Mouse (Mus musculus): ENCODE results near the gene Olfr544. TPM values are rescaled to one million over a fixed set of nuclear protein-coding genes. Genes with fewer than 3 reads are reported as not detected.

Olfr544 gene
- polyA plus RNA-seq, 1 experiment from 2014 or later = not detected

DNA sequence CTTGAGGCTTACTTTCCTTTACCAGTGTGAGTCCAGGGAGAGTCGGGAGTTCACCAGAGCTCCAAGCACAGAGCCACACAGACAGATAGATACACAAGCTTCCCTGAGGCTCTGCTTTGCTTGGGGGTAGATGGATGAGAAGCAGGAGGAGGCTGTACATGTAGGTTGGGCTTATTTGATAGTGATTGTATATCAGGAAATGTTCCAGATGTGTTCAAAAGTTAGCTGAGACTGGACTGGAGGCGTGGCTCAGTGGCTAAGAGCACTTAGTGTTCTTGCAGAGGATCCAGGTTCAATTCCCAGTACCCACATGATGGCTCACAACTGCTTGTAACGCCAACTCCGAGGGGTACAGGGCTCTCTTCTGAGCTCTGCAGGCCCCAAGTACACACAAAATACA is 9.7 kb downstream of the Olfr544 start:
- TF ChIP-seq CTCF (IDR thresholded peaks at IDR 0.05) = no peak
- ChIA-PET POLR2A (no interaction called here), CTCF (interaction anchor here (0.7 kb wide), 1 partner anchor 24 kb away, joined by 3 read pairs; no protein-coding TSS in a partner anchor)
- DNase-seq (ENCODE audit: low read depth, low spot score) (no peak), ATAC-seq (no peak)
- H3K27me3 ChIP-seq = no peaks in the 10 kb centered on the region
- in situ Hi-C loops (cut with MboI; ENCODE audit: low pct_unique_long_range_greater_than_20kb) = no loop called here

DNA sequence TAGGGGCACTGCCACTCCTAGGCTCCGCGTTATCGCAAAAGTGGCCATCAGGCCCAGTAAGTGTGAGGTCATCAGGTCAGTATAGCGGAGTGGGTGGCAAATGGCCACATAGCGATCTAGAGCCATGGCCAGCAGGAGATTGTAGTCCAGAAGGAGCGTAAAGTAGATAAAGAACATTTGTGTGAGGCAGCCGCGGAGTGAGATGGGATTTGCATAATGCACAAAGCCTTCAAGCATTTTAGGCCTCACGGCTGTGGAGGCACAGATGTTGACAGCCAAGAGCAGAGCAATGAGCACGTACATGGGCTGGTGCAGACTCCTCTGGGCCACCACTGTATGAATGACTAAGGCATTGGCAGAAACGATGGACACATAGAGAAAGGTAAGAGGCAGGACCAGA is 10.7 kb downstream of the Olfr544 start:
- ATAC-seq = no peak
- ChIA-PET POLR2A (no interaction called here), CTCF (no interaction called here)
- no peak for DNase-seq (ENCODE audit: low read depth, low spot score)
- in situ Hi-C loops (cut with MboI; ENCODE audit: low pct_unique_long_range_greater_than_20kb) = no loop called here
- H3K27me3 ChIP-seq = no peaks in the 10 kb centered on the region
- TF ChIP-seq CTCF (IDR thresholded peaks at IDR 0.05) = no peak

GRCm38 (mm10) chr7:102476601-102477000 is 11.5 kb downstream of the Olfr544 start:
- POLR2A ChIA-PET = no interaction called here
- CTCF ChIA-PET = no interaction called here
- no peak for DNase-seq (ENCODE audit: low read depth, low spot score)
- no peaks in the 10 kb centered on the region for H3K27me3 ChIP-seq
- in situ Hi-C loops (cut with MboI; ENCODE audit: low pct_unique_long_range_greater_than_20kb) = no loop called here
- TF ChIP-seq CTCF (IDR thresholded peaks at IDR 0.05) = no peak
- ATAC-seq = no peak

DNA sequence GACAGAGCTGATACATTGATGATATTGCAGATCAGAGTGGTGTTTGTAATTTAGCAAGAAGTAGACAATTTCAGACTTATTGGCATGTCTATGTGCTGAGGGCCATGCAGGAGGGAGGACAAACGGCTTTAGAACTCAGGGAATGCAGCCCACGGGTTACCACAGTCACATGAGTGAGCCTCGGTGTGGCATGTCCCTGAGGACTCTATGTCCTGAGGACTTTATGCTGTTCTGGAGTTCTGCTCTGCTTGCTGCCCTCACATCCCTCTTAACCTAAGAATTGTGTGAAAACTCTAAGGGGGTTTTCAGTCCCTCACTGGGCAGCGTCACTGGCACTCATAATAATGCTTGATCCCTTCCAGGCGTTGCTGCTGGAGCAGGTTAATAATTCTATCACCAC is 15.4 kb downstream of the Olfr544 start:
- ChIA-PET POLR2A (no interaction called here), CTCF (no interaction called here)
- TF ChIP-seq CTCF (IDR thresholded peaks at IDR 0.05) = no peak
- H3K27me3 ChIP-seq = no peaks in the 10 kb centered on the region
- in situ Hi-C loops (cut with MboI; ENCODE audit: low pct_unique_long_range_greater_than_20kb) = no loop called here
- DNase-seq (ENCODE audit: low read depth, low spot score) (no peak), ATAC-seq (no peak)

DNA sequence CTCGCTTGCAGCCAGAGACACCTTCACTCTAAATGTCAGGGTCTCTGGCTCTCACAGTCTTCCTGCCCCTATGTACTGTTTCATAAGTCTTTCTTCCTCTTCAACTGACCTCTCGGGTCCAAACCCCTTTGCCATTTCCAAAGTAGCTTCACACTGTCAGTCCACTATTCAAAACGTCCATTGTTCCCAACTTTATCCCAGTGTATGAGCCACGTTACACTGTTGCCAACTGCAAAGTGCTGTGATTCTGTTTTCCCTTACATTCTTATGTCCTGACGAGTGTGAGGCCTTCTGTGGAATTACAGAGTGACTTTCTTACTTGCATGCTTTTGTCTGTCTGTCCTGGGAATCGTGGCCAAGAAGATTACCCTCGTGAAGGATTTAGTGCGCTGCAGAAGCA is 20.5 kb downstream of the Olfr544 start:
- ChIA-PET POLR2A (no interaction called here), CTCF (no interaction called here)
- DNase-seq (ENCODE audit: low read depth, low spot score) (no peak), ATAC-seq (no peak)
- in situ Hi-C loops (cut with MboI; ENCODE audit: low pct_unique_long_range_greater_than_20kb) = no loop called here
- no peaks in the 10 kb centered on the region for H3K27me3 ChIP-seq
- no peak for TF ChIP-seq CTCF (IDR thresholded peaks at IDR 0.05)

GRCm38 (mm10) chr7:102458618-102459380 is 29.3 kb downstream of the Olfr544 start:
- ATAC-seq (no peak), DNase-seq (ENCODE audit: low read depth, low spot score) (no peak)
- POLR2A ChIA-PET = no interaction called here
- CTCF ChIA-PET = no interaction called here
- TF ChIP-seq CTCF (IDR thresholded peaks at IDR 0.05) = no peak
- H3K27me3 ChIP-seq = no peaks in the 10 kb centered on the region
- in situ Hi-C loops (cut with MboI; ENCODE audit: low pct_unique_long_range_greater_than_20kb) = no loop called here

- no peak for TF ChIP-seq CTCF (IDR thresholded peaks at IDR 0.05)
- no peaks in the 10 kb centered on the region for H3K27me3 ChIP-seq
- ChIA-PET CTCF (interaction anchor here (1.6 kb wide), 1 partner anchor 10 kb away, joined by 3 read pairs; no protein-coding TSS in a partner anchor), POLR2A (interaction anchor here (0.5 kb wide), 1 partner anchor 136 kb away, joined by 3 read pairs; no protein-coding TSS in a partner anchor)
- ATAC-seq (no peak), DNase-seq (ENCODE audit: low read depth, low spot score) (no peak)
- in situ Hi-C loops (cut with MboI; ENCODE audit: low pct_unique_long_range_greater_than_20kb) = no loop called here
Observed at GRCm38 (mm10) chr7:102446438-102446837, 41.7 kb downstream of the Olfr544 start.

GRCm38 (mm10) chr7:102444301-102444700 is 43.8 kb downstream of the Olfr544 start:
- CTCF ChIA-PET = no interaction called here

GRCm38 (mm10) chr7:102442432-102442831 is 45.7 kb downstream of the Olfr544 start:
- no peak for TF ChIP-seq CTCF (IDR thresholded peaks at IDR 0.05)
- CTCF ChIA-PET = interaction anchor here (1.1 kb wide), 1 partner anchor 9 kb away, joined by 3 read pairs; no protein-coding TSS in a partner anchor
- no peak for ATAC-seq
- H3K27me3 ChIP-seq = no peaks in the 10 kb centered on the region
- no peak for DNase-seq (ENCODE audit: low read depth, low spot score)
- POLR2A ChIA-PET = interaction anchor here (0.7 kb wide), 1 partner anchor 107 kb away, joined by 3 read pairs; no protein-coding TSS in a partner anchor
- in situ Hi-C loops (cut with MboI; ENCODE audit: low pct_unique_long_range_greater_than_20kb) = no loop called here

More at GRCm38 (mm10) chr7:102444301-102444700, 43.8 kb downstream of the Olfr544 start:
- H3K27me3 ChIP-seq = no peaks in the 10 kb centered on the region
- in situ Hi-C loops (cut with MboI; ENCODE audit: low pct_unique_long_range_greater_than_20kb) = no loop called here
- ATAC-seq (no peak), DNase-seq (ENCODE audit: low read depth, low spot score) (no peak)
- no peak for TF ChIP-seq CTCF (IDR thresholded peaks at IDR 0.05)
- POLR2A ChIA-PET = interaction anchor here (0.6 kb wide), 2 partner anchors 13 to 194 kb away, joined by 3 to 4 read pairs; no protein-coding TSS in a partner anchor

DNA sequence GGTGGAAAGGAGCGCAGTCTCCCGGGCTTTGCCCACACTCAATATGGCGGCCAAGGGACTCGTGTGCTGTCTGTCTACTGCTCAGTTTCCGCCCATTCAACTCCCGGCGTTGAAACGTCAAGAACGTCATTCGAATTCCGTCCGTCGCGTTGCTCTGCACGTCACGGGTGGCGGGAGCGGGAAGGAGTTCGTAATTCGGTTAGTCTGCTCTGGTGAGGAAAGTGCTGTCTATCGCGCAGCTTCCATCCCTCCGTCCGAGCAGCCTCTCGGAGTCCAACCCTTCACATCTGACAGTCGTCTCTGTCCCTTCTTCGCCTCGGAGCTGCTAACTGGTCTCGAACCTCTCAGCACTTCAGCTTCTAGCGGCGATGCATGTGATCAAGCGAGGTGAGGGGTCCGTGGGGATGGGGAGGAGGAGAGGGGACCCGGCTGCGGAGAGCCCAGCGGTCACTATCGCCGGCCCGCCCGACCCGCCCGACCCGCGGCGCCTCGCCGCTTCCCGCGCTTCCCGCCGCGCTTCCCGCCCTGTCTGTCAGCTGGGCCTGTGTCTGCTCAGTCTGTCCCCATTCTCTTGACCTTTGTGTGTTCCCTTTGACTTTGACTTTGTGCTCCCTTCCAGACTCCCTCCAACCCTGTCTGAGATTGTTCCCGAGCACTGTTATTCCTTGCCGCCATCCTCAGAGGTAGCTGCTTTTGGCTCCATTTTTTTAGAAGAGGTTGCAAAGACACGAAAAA is 46.3 kb downstream of the Olfr544 start, which contains the start of gene Rrm1:
TSS of gene Rrm1 (plus strand) at position 39 of the 735 bp plus-strand sequence.
- POLR2A ChIA-PET = interaction anchor here (0.7 kb wide), 1 partner anchor 106 kb away, joined by 3 read pairs; no protein-coding TSS in a partner anchor
- H3K27me3 ChIP-seq = no peaks in the 10 kb centered on the region
- peak; percentile 97 for ATAC-seq
- in situ Hi-C loops (cut with MboI; ENCODE audit: low pct_unique_long_range_greater_than_20kb) = no loop called here
- DNase-seq (ENCODE audit: low read depth, low spot score) = peak; percentile 64
- no peak for TF ChIP-seq CTCF (IDR thresholded peaks at IDR 0.05)
- CTCF ChIA-PET = interaction anchor here (1.1 kb wide), 1 partner anchor 9 kb away, joined by 3 read pairs; no protein-coding TSS in a partner anchor
